Mouse (Mus musculus) stomach, adult 2 months (tissue): ENCODE data around the gene Mrpl16. TPM values are rescaled to one million over a fixed set of nuclear protein-coding genes. Genes with fewer than 3 reads are reported as not detected.

Experiments
- polyA plus RNA-seq: library from polyadenylated mRNA; depleted of rRNA; stranded (reverse); fragments of >200 nt; gene quantifications from 2 replicates; pipeline ENCODE4 v1.2.3, GENCODE M21; 2012; rRNA removed

Mrpl16 gene
- 3.0 and 4.0 TPM in 2 replicates for polyA plus RNA-seq

GRCm38 (mm10) chr19:11770205-11770892 is at the start of gene Mrpl16:
Mrpl16 (plus strand) TSS chr19:11770391.

GRCm38 (mm10) chr19:11747298-11747697 is 22.9 kb upstream of the Mrpl16 start, which contains the start of gene Gif:
Gif (plus strand) TSS chr19:11747554.

GRCm38 (mm10) chr19:11819143-11819700 is 49.0 kb downstream of the Mrpl16 start, which contains the start of gene Stx3:
Stx3 (minus strand) TSS chr19:11819403.

Other genes with a start within 250 kb of the Mrpl16 start
- 7.7 and 10.7 TPM in 2 replicates for gene Ms4a4d, start 233.6 kb upstream of the Mrpl16 start, polyA plus RNA-seq
- 0.17 and 0.59 TPM in 2 replicates for gene Ms4a6d, start 165.5 kb upstream of the Mrpl16 start, polyA plus RNA-seq
- 0.06 TPM in 1 of 2 replicates, not detected in the other for gene Ms4a2, start 146.7 kb upstream of the Mrpl16 start, polyA plus RNA-seq
- not detected in 2 replicates for gene Ms4a3, start 129.5 kb upstream of the Mrpl16 start, polyA plus RNA-seq
- not detected in 2 replicates for gene Oosp2, start 109.8 kb upstream of the Mrpl16 start, polyA plus RNA-seq
- gene Oosp1, start 79.2 kb upstream of the Mrpl16 start, polyA plus RNA-seq, result not detected in 2 replicates
- not detected in 2 replicates for gene Oosp3, start 73.3 kb upstream of the Mrpl16 start, polyA plus RNA-seq
- 631 and 840 TPM in 2 replicates for gene Gif, start 22.8 kb upstream of the Mrpl16 start, polyA plus RNA-seq
- 7.2 and 10.5 TPM in 2 replicates for gene Stx3, start 49.0 kb downstream of the Mrpl16 start, polyA plus RNA-seq
- gene Olfr1417, start 68.8 kb downstream of the Mrpl16 start, polyA plus RNA-seq, result not detected in 2 replicates
- gene Olfr1418, start 90.7 kb downstream of the Mrpl16 start, polyA plus RNA-seq, result not detected in 2 replicates
- not detected in 2 replicates for gene Olfr1419, start 104.7 kb downstream of the Mrpl16 start, polyA plus RNA-seq
- not detected in 2 replicates for gene Olfr1420, start 116.2 kb downstream of the Mrpl16 start, polyA plus RNA-seq
- 3.5 and 5.7 TPM in 2 replicates for gene Patl1, start 142.0 kb downstream of the Mrpl16 start, polyA plus RNA-seq
- gene Osbp, start 195.6 kb downstream of the Mrpl16 start, polyA plus RNA-seq, result 3.5 and 5.6 TPM in 2 replicates